Mouse (Mus musculus) cerebellum, adult 11 months (tissue): ENCODE measurements at regions not wholly inside any gene's neighbourhood (a gene's known extent, or its start where the extent isn't known, plus 50 kb on each side); places are given as distances from the start of the nearest gene placed in this dataset.

Source experiments
- DNase-seq: peaks from one replicate; pipeline ENCODE4 v3.0.0; 2022

GRCm38 (mm10) chr7:52399513-52399912 is 384.0 kb upstream of the 1700015G11Rik start:
- DNase-seq, result no peak

- peak; percentile 6 for DNase-seq
Observed at GRCm38 (mm10) chr7:52391793-52392192, 376.3 kb upstream of the 1700015G11Rik start.
